Mouse (Mus musculus) urinary bladder, postnatal 4 days (tissue): ENCODE measurements around the gene Zscan4-ps1.
"Not testable (repeated sequence)": the region's sequence is repeated elsewhere in the genome, so short reads cannot be mapped to it uniquely, and the experiment has no call there.

Experiments
- DNase-seq, 2 experiments: peaks; one replicate each; pipeline ENCODE4 v3.0.0; 2021 to 2022; ENCODE audit warnings: low spot score in 2 of 2

Gene Zscan4-ps1

GRCm38 (mm10) chr7:11069591-11069990, at the start of gene Zscan4-ps1:
Gene Zscan4-ps1, minus strand, starts transcription at chr7:11069691.
- DNase-seq = not testable (repeated sequence)
